Mouse (Mus musculus) liver, adult 2 months (tissue): ENCODE data around the gene Xylt1. TPM values are rescaled to one million over a fixed set of nuclear protein-coding genes. Genes with fewer than 3 reads are reported as not detected.

Experiments used
- DNase-seq: peaks from one replicate; pipeline ENCODE4 v3.0.0-alpha.2; 2011; ENCODE audit warnings: low read depth, low spot score; ENCODE audit errors: extremely low read depth
- H3K27ac ChIP-seq: fragments of 200-500 bp; replicated peaks from 2 replicates; pipeline ENCODE4 v1.5.1; 2012; ENCODE audit warnings: low read depth, mild to moderate bottlenecking, control low read depth, inconsistent platforms, low read length; ENCODE audit not compliant: insufficient read depth
- H3K27me3 ChIP-seq: fragments of 200-500 bp; 2 replicates; pipeline ENCODE4 v1.6.1; 2012; ENCODE audit warnings: mild to moderate bottlenecking, moderate library complexity, low read length, inconsistent platforms; ENCODE audit not compliant: control insufficient read depth, insufficient read depth
- H3K36me3 ChIP-seq: fragments of 200-500 bp; 2 replicates; pipeline ENCODE4 v1.6.1; 2012; ENCODE audit warnings: low read length, inconsistent platforms; ENCODE audit not compliant: control insufficient read depth, insufficient read depth
- H3K4me1 ChIP-seq: fragments of 200-500 bp; 2 replicates; pipeline ENCODE4 v1.6.1; 2011; ENCODE audit warnings: low read length; ENCODE audit not compliant: control insufficient read depth, insufficient read depth
- H3K4me3 ChIP-seq: fragments of 200-500 bp; 2 replicates; pipeline ENCODE4 v1.5.1; 2011; ENCODE audit warnings: low read depth, mild to moderate bottlenecking, control low read depth, low read length, moderate library complexity; ENCODE audit not compliant: insufficient read depth
- H3K79me2 ChIP-seq: fragments of 200-500 bp; 2 replicates; pipeline ENCODE4 v1.6.1; 2012; ENCODE audit warnings: inconsistent platforms, mild to moderate bottlenecking, low read length, moderate library complexity; ENCODE audit not compliant: control insufficient read depth, insufficient read depth
- H3K9ac ChIP-seq: fragments of 200-500 bp; 2 replicates; pipeline ENCODE4 v1.6.1; 2012; ENCODE audit warnings: low read depth, mild to moderate bottlenecking, control low read depth, inconsistent platforms, low read length
- CTCF ChIP-seq: fragments of 200-500 bp; IDR thresholded peaks from 2 replicates; pipeline ENCODE4 v1.5.1; 2011; ENCODE audit warnings: low read depth, low read length, control low read depth
- POLR2A ChIP-seq: fragments of 200-500 bp; IDR thresholded peaks from 2 replicates; pipeline ENCODE4 v1.6.1; 2011; ENCODE audit warnings: low read length, control low read depth; ENCODE audit not compliant: insufficient read depth; ENCODE audit errors: extremely low read depth
- WGBS: fragments of 180-500 bp; shearing (Covaris S2); methylation state at CpG from one replicate; pipeline ENCODE4 v1.1.7; 2018; 5-methylcytosine and 5-hydroxymethylcytosine counted together
- polyA plus RNA-seq: library from polyadenylated mRNA; depleted of rRNA; stranded (reverse); fragments of >200 nt; gene quantifications from 2 replicates; pipeline ENCODE4 v1.2.3, GENCODE M21; 2012
- total RNA-seq: library from RNA; depleted of rRNA; stranded (reverse); fragments of >200 nt; gene quantifications from 2 replicates; pipeline ENCODE4 v1.2.3, GENCODE M21; 2014

Xylt1 gene
- total and polyA plus RNA-seq, 2 experiments = 0.09 to 0.18 TPM

DNA sequence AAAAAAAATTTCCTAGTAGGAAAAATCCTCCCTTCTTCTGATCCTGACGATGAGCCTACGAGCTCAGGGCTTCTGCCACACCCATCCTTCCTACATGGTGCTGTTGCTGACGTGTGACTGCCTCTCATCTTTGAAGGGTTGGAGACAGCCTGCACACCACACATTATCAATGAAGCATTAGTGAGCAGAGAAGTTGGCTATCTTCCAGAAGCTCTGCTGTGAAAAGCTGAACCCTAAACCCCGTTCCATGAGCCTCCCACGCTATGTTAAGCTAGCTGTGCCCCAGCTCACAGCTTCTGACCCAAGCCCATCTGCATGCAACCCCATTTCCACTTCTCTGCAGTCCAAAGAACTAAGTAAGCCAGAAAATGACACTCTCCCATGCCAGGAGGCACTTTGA lies 204.4 kb downstream of the Xylt1 start:
- H3K27ac ChIP-seq = no peak overlapping the region
- no peaks in the 10 kb centered on the region for H3K79me2 ChIP-seq
- no peaks in the 10 kb centered on the region for H3K27me3 ChIP-seq
- WGBS = 70% methylated on average over 5 of the region's 5 CpGs
- TF ChIP-seq CTCF (no peak), POLR2A (no peak)
- no peak for DNase-seq
- no peak overlapping the region for H3K9ac ChIP-seq
- no peaks in the 10 kb centered on the region for H3K4me1 ChIP-seq
- no peak overlapping the region for H3K4me3 ChIP-seq
- no peaks in the 10 kb centered on the region for H3K36me3 ChIP-seq

DNA sequence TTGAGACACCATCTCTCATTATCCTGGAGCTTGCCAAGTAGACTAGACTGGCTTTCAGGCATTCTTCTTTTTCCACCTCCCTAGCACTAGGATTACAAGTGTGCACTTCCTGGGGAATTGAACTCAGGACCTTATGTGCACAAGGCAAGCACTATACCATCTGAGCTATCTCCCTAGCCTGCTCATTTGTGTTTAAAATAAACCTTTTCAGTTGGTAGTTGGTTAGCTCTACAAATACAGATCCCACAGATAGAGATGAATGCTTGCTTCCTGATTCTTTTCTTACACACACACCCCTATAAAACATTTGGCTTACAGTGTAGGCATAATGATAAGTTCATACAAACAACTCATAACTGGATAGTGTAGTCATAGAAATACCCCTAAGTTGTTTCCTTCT lies 206.0 kb downstream of the Xylt1 start:
- H3K27me3 ChIP-seq = no peaks in the 10 kb centered on the region
- no peaks in the 10 kb centered on the region for H3K79me2 ChIP-seq
- TF ChIP-seq CTCF (no peak), POLR2A (no peak)
- H3K4me1 ChIP-seq = no peaks in the 10 kb centered on the region
- no peaks in the 10 kb centered on the region for H3K36me3 ChIP-seq
- no peak for DNase-seq
- no peak overlapping the region for H3K27ac ChIP-seq
- H3K4me3 ChIP-seq = no peak overlapping the region
- H3K9ac ChIP-seq = no peak overlapping the region

DNA sequence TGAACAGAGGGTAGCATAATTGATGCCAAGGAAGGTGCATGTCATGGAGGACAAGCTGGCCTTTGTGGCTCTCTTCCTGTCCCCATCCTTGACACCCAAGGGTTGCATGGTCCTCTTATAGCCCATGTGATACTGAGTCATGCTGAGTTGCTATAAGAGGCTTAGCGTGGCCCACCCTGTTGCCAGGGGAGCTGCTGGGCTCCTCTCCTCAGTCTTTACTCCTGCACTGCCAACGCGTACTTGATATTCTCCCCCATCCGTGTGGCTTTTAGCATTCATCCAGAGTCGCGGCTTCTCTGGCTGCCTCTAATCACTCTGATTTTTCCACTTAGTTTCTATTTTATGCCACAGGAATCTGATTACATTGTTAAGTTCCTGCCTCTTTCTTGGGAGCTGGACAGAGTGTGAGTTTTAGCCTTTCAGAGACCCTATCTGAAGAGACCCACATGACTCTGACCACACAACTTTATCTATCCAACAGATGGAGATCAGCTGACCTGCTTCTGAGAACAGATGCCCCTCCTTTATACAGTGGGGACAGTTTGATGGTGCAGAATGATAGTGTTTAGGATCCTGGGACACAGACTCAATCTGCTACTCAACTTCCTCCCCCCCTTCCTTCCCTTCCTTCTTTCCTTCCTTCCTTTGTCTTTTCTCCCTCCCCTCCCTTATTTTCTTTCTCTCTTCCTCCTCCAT lies 206.6 kb downstream of the Xylt1 start:
- no peak overlapping the region for H3K4me3 ChIP-seq
- 77% methylated on average over 6 of the region's 6 CpGs for WGBS
- TF ChIP-seq CTCF = no peak
- no peak for TF ChIP-seq POLR2A
- H3K4me1 ChIP-seq = no peaks in the 10 kb centered on the region
- no peaks in the 10 kb centered on the region for H3K36me3 ChIP-seq
- H3K27me3 ChIP-seq = no peaks in the 10 kb centered on the region
- DNase-seq = no peak
- H3K9ac ChIP-seq = no peak overlapping the region
- H3K27ac ChIP-seq = no peak overlapping the region
- no peaks in the 10 kb centered on the region for H3K79me2 ChIP-seq

DNA sequence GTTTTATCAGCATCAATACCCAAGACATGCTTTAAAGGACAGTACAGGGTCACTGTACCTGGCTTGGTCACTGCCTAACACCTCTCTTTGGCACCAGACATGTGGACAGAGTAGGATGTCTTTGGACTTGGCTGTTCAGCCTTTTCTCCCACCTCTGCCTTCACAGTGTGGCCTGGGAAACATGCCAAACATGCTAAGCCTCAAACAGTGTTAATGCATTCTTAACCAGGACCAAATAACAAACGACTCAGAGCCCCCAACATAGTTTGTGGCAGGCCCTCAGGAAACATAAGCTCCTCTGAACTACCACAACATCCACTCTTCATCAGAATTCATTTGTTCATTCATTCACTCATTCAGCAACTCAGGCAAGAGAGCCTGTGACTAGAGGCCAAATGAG lies 207.6 kb downstream of the Xylt1 start:
- Histone ChIP-seq H3K4me1 (no peaks in the 10 kb centered on the region), H3K79me2 (no peaks in the 10 kb centered on the region), H3K27me3 (no peaks in the 10 kb centered on the region), H3K4me3 (no peak overlapping the region), H3K36me3 (no peaks in the 10 kb centered on the region), H3K9ac (no peak overlapping the region), H3K27ac (no peak overlapping the region)
- 45% methylated on average over 1 of the region's 1 CpGs for WGBS
- no peak for TF ChIP-seq CTCF
- TF ChIP-seq POLR2A = no peak
- no peak for DNase-seq

DNA sequence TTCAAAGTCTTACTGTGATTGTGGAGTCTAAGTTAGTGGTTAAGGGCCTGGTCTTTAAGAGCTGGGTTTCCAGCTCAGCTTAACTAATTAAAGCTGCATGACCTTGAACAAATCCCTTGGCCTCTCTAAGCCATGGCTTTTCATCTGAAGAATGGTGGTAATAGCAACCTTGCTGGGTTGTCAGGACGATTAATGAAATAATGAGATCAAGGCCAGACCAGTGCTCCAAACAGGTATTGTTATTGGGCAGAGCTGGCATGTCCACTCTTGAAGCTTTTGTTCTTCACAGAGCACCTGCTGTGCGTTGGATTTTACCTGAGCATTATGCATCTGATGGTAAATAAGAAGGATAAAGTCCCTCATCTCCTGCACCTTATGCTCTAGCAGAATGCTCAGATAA lies 208.6 kb downstream of the Xylt1 start:
- 80% methylated on average over 2 of the region's 2 CpGs for WGBS
- Histone ChIP-seq H3K36me3 (no peaks in the 10 kb centered on the region), H3K4me3 (no peak overlapping the region), H3K27ac (no peak overlapping the region), H3K27me3 (no peaks in the 10 kb centered on the region), H3K9ac (no peak overlapping the region), H3K4me1 (no peaks in the 10 kb centered on the region), H3K79me2 (no peaks in the 10 kb centered on the region)
- DNase-seq = no peak
- no peak for TF ChIP-seq POLR2A
- TF ChIP-seq CTCF = no peak

DNA sequence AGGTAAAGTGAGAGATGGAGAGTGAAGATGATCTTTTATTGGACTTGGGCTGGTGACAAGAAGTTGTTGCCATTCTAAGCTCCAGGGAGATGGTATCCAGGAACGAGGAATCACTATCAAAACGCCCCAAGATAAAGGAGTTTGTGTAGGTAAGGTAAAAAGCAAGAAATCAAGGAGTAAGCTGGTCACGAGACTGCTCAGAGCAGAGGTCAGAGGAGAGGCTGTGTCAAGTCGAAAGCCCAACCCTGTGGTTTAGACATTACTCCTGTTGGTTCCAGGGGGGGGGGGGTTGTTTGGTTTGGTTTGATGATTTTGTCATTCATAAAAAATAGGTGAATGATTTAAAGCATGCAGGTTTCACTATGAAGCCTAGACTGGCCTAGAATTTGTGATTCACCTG lies 209.0 kb downstream of the Xylt1 start:
- WGBS = 61% methylated on average over 4 of the region's 4 CpGs
- TF ChIP-seq POLR2A = no peak
- TF ChIP-seq CTCF = no peak

More for the DNA sequence above, 209.0 kb downstream of the Xylt1 start:
- Histone ChIP-seq H3K79me2 (no peaks in the 10 kb centered on the region), H3K36me3 (no peaks in the 10 kb centered on the region), H3K9ac (no peak overlapping the region), H3K27me3 (no peaks in the 10 kb centered on the region), H3K4me3 (no peak overlapping the region), H3K4me1 (no peaks in the 10 kb centered on the region), H3K27ac (no peak overlapping the region)
- no peak for DNase-seq
